Mouse (Mus musculus) c-Kit-positive CD71-positive TER-119-positive erythroid progenitor cells, embryonic 14.5 days (primary cell): Measurements from ENCODE around the gene Plxna4.

ENCODE experiments used
- DNase-seq: peaks from one replicate; pipeline ENCODE4 v3.0.0-alpha.2; 2013; ENCODE audit warnings: low spot score

Plxna4 gene

GRCm38 (mm10) chr6:32406316-32407095, 181.5 kb downstream of the Plxna4 start:
- DNase-seq: no peak

- DNase-seq: no peak
These were observed 185.3 kb downstream of the Plxna4 start for GRCm38 (mm10) chr6:32402560-32403235.

GRCm38 (mm10) chr6:32398261-32398660, 189.7 kb downstream of the Plxna4 start:
- no peak for DNase-seq

GRCm38 (mm10) chr6:32397133-32397730, 190.8 kb downstream of the Plxna4 start:
- DNase-seq: no peak

GRCm38 (mm10) chr6:32395415-32395814, 192.6 kb downstream of the Plxna4 start:
- DNase-seq: no peak

GRCm38 (mm10) chr6:32392262-32392661, 195.7 kb downstream of the Plxna4 start:
- no peak for DNase-seq

- no peak for DNase-seq
These were observed 199.7 kb downstream of the Plxna4 start for GRCm38 (mm10) chr6:32388276-32388675.

GRCm38 (mm10) chr6:32386915-32387314, 201.1 kb downstream of the Plxna4 start:
- DNase-seq: no peak

- no peak for DNase-seq
These were observed 203.1 kb downstream of the Plxna4 start for GRCm38 (mm10) chr6:32384937-32385336.

GRCm38 (mm10) chr6:32384423-32384822, 203.6 kb downstream of the Plxna4 start:
- no peak for DNase-seq

GRCm38 (mm10) chr6:32381516-32381915, 206.5 kb downstream of the Plxna4 start:
- DNase-seq: no peak

GRCm38 (mm10) chr6:32377181-32377580, 210.8 kb downstream of the Plxna4 start:
- DNase-seq: no peak

GRCm38 (mm10) chr6:32373931-32374361, 214.0 kb downstream of the Plxna4 start:
- DNase-seq: no peak

GRCm38 (mm10) chr6:32369092-32369491, 218.9 kb downstream of the Plxna4 start:
- no peak for DNase-seq

- no peak for DNase-seq
These were observed 219.6 kb downstream of the Plxna4 start for GRCm38 (mm10) chr6:32368408-32368807.

GRCm38 (mm10) chr6:32364933-32365332, 223.1 kb downstream of the Plxna4 start:
- DNase-seq: no peak

GRCm38 (mm10) chr6:32363489-32364068, 224.4 kb downstream of the Plxna4 start:
- DNase-seq: no peak

GRCm38 (mm10) chr6:32362421-32362820, 225.6 kb downstream of the Plxna4 start:
- no peak for DNase-seq

- no peak for DNase-seq
These were observed 228.3 kb downstream of the Plxna4 start for GRCm38 (mm10) chr6:32359675-32360074.

- DNase-seq: no peak
These were observed 230.5 kb downstream of the Plxna4 start for GRCm38 (mm10) chr6:32357497-32357896.

GRCm38 (mm10) chr6:32355559-32355958, 232.4 kb downstream of the Plxna4 start:
- DNase-seq: no peak

- no peak for DNase-seq
These were observed 239.0 kb downstream of the Plxna4 start for GRCm38 (mm10) chr6:32348996-32349395.

GRCm38 (mm10) chr6:32348126-32348525, 239.9 kb downstream of the Plxna4 start:
- no peak for DNase-seq
